Mouse (Mus musculus) hindbrain, embryonic 10.5 days (tissue): Measurements from ENCODE around the gene Gtpbp1. TPM values are rescaled to one million over a fixed set of nuclear protein-coding genes. Genes with fewer than 3 reads are reported as not detected.

Source experiments
- DNase-seq: peaks from one replicate; pipeline ENCODE4 v3.0.0-alpha.2; 2017; ENCODE audit warnings: low spot score
- H3K27ac ChIP-seq: fragments of 300-500 bp; sonication (generic); 2 replicates; pipeline ENCODE4 v1.5.1; 2016; ENCODE audit warnings: mild to moderate bottlenecking, moderate library complexity
- H3K27me3 ChIP-seq: fragments of 300-500 bp; sonication (generic); 2 replicates; pipeline ENCODE4 v1.6.1; 2016; ENCODE audit warnings: mild to moderate bottlenecking; ENCODE audit not compliant: poor library complexity, insufficient read depth, severe bottlenecking
- H3K36me3 ChIP-seq: fragments of 300-500 bp; sonication (generic); 2 replicates; pipeline ENCODE4 v1.6.1; 2016; ENCODE audit warnings: mild to moderate bottlenecking, moderate library complexity
- H3K4me1 ChIP-seq: fragments of 300-500 bp; sonication (generic); replicated peaks from 2 replicates; pipeline ENCODE4 v1.6.1; 2016; ENCODE audit warnings: mild to moderate bottlenecking
- H3K4me3 ChIP-seq: fragments of 300-500 bp; sonication (generic); 2 replicates; pipeline ENCODE4 v1.5.1; 2016; ENCODE audit warnings: mild to moderate bottlenecking, moderate library complexity
- H3K9me3 ChIP-seq: fragments of 300-500 bp; sonication (generic); 2 replicates; pipeline ENCODE4 v1.6.1; 2016; ENCODE audit warnings: mild to moderate bottlenecking, moderate library complexity
- WGBS: fragments of 180-500 bp; shearing (Covaris S2); methylation state at CpG from one replicate; pipeline ENCODE4 v1.1.7; 2016; 5-methylcytosine and 5-hydroxymethylcytosine counted together
- polyA plus RNA-seq: library from polyadenylated mRNA; unstranded; fragments of >200 nt; fragmentation: Nextera tagmentation; extraction: Ambion mirVana; gene quantifications from 2 replicates; pipeline ENCODE4 v1.2.1, GENCODE M21; 2016

Gene Gtpbp1
- polyA plus RNA-seq, 1 experiment from 2014 or later, result 44.7 TPM

GRCm38 (mm10) chr15:79688268-79688956 lies 2.2 kb upstream of the Gtpbp1 start:
- no peaks in the 10 kb centered on the region for H3K27me3 ChIP-seq
- H3K9me3 ChIP-seq, result no peaks in the 10 kb centered on the region
- peak overlapping the region; percentile 96 for H3K27ac ChIP-seq
- 0 out of 2 replicates have a peak, but pooled peaks cover 4% of the 10 kb centered on the region for H3K36me3 ChIP-seq
- DNase-seq, result no peak
- WGBS, result 6% methylated on average over 8 of the region's 8 CpGs
- H3K4me3 ChIP-seq, result peak overlapping the region; percentile 97
- H3K4me1 ChIP-seq, result peaks cover 84% of the 10 kb centered on the region

- peaks cover 75% of the 10 kb centered on the region for H3K4me1 ChIP-seq
- H3K9me3 ChIP-seq, result no peaks in the 10 kb centered on the region
- 16% methylated on average over 24 of the region's 24 CpGs for WGBS
- H3K4me3 ChIP-seq, result peak overlapping the region; percentile 97
- peak overlapping the region; percentile 93 for H3K27ac ChIP-seq
- no peak for DNase-seq
- no peaks in the 10 kb centered on the region for H3K27me3 ChIP-seq
- peaks cover 15% of the 10 kb centered on the region for H3K36me3 ChIP-seq
Measured at GRCm38 (mm10) chr15:79689662-79690425, 801 bp upstream of the Gtpbp1 start.

- H3K27ac ChIP-seq, result peak overlapping the region; percentile 93
- peaks cover 23% of the 10 kb centered on the region for H3K36me3 ChIP-seq
- H3K27me3 ChIP-seq, result no peaks in the 10 kb centered on the region
- no peak for DNase-seq
- peaks cover 63% of the 10 kb centered on the region for H3K4me1 ChIP-seq
- H3K4me3 ChIP-seq, result peak overlapping the region; percentile 97
- no peaks in the 10 kb centered on the region for H3K9me3 ChIP-seq
- under 1% methylated on average over 53 of the region's 53 CpGs for WGBS
Measured at GRCm38 (mm10) chr15:79691023-79691508, 421 bp downstream of the Gtpbp1 start.

DNA sequence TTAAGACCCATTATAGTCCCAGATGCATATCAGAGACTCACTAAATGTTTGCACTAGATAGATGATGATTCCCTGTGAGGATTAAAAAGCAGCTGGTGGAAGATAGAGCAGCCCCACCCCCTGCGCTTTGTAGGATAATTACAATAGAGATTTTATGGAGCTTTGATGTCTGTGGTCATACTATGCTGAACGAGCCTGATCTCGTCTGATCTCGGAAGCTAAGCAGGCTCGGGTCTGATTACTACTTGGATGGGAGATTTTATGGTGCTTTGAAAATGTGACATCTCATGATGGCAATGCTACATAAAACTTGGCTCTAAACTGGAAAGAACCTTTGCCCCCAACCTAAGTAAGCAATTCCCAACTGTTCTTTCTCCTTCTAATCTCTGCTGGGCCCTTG lies 1.7 kb downstream of the Gtpbp1 start:
- H3K36me3 ChIP-seq, result peaks cover 36% of the 10 kb centered on the region
- no peak for DNase-seq
- H3K4me1 ChIP-seq, result peaks cover 62% of the 10 kb centered on the region
- H3K9me3 ChIP-seq, result no peaks in the 10 kb centered on the region
- 90% methylated on average over 5 of the region's 5 CpGs for WGBS
- no peak overlapping the region for H3K27ac ChIP-seq
- no peaks in the 10 kb centered on the region for H3K27me3 ChIP-seq
- peak overlapping the region; percentile 97 for H3K4me3 ChIP-seq

GRCm38 (mm10) chr15:79693740-79694139 lies 3.1 kb downstream of the Gtpbp1 start:
- peak overlapping the region; percentile 35 for H3K27ac ChIP-seq
- H3K27me3 ChIP-seq, result no peaks in the 10 kb centered on the region
- peaks cover 55% of the 10 kb centered on the region for H3K4me1 ChIP-seq
- WGBS, result 87% methylated on average over 11 of the region's 11 CpGs
- H3K36me3 ChIP-seq, result peaks cover 37% of the 10 kb centered on the region
- no peak for DNase-seq
- peak overlapping the region; percentile 18; the same call in 1 of the 2 replicates for H3K4me3 ChIP-seq
- no peaks in the 10 kb centered on the region for H3K9me3 ChIP-seq

GRCm38 (mm10) chr15:79694512-79694911 lies 3.9 kb downstream of the Gtpbp1 start:
- 90% methylated on average over 4 of the region's 4 CpGs for WGBS
- DNase-seq, result no peak
- H3K4me1 ChIP-seq, result peaks cover 52% of the 10 kb centered on the region
- peaks cover 42% of the 10 kb centered on the region for H3K36me3 ChIP-seq
- no peaks in the 10 kb centered on the region for H3K9me3 ChIP-seq
- no peak overlapping the region for H3K4me3 ChIP-seq
- no peak overlapping the region for H3K27ac ChIP-seq
- no peaks in the 10 kb centered on the region for H3K27me3 ChIP-seq

GRCm38 (mm10) chr15:79695516-79695915 lies 4.9 kb downstream of the Gtpbp1 start:
- H3K27me3 ChIP-seq, result no peaks in the 10 kb centered on the region
- 73% methylated on average over 3 of the region's 3 CpGs for whole genome bisulfite sequencing
- DNase-seq, result no peak
- H3K27ac ChIP-seq, result no peak overlapping the region
- no peak overlapping the region for H3K4me3 ChIP-seq
- peaks cover 44% of the 10 kb centered on the region for H3K4me1 ChIP-seq
- no peaks in the 10 kb centered on the region for H3K9me3 ChIP-seq
- peaks cover 44% of the 10 kb centered on the region for H3K36me3 ChIP-seq

DNA sequence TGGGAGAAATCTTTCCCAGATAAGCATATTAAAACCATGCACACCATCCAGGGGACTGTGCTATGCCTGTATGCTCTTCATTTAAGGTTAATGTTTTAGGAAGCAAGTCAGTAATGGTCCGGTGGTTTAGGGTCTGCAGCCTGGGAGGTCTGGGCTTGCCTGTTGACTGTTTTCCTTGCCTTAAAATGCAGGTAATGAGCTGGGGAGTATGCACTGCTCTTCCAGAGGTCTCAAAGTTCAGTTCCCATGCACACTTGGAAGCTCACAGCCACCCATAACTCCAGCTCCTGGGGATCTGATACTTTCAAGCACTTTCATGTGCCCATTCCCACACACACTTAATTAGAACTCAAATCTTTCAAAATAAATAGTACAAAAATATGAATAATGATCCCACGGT lies 5.9 kb downstream of the Gtpbp1 start:
- no peaks in the 10 kb centered on the region for H3K9me3 ChIP-seq
- no peak overlapping the region for H3K4me3 ChIP-seq
- 92% methylated on average over 2 of the region's 2 CpGs for WGBS
- DNase-seq, result no peak
- H3K36me3 ChIP-seq, result peaks cover 44% of the 10 kb centered on the region
- H3K27me3 ChIP-seq, result no peaks in the 10 kb centered on the region
- peaks cover 40% of the 10 kb centered on the region for H3K4me1 ChIP-seq
- H3K27ac ChIP-seq, result no peak overlapping the region

GRCm38 (mm10) chr15:79697011-79697410 lies 6.4 kb downstream of the Gtpbp1 start:
- H3K27ac ChIP-seq, result peak overlapping the region; percentile 29; the same call in 1 of the 2 replicates
- no peak for DNase-seq
- peaks cover 44% of the 10 kb centered on the region for H3K36me3 ChIP-seq

GRCm38 (mm10) chr15:79697558-79698187 lies 7.0 kb downstream of the Gtpbp1 start:
- H3K4me3 ChIP-seq, result no peak overlapping the region
- H3K27me3 ChIP-seq, result no peaks in the 10 kb centered on the region
- H3K4me1 ChIP-seq, result peaks cover 28% of the 10 kb centered on the region
- no peak for DNase-seq
- H3K36me3 ChIP-seq, result peaks cover 44% of the 10 kb centered on the region
- WGBS, result 82% methylated on average over 9 of the region's 9 CpGs
- H3K9me3 ChIP-seq, result no peaks in the 10 kb centered on the region
- no peak overlapping the region for H3K27ac ChIP-seq

More at GRCm38 (mm10) chr15:79697011-79697410, 6.4 kb downstream of the Gtpbp1 start:
- 77% methylated on average over 6 of the region's 6 CpGs for WGBS
- Histone ChIP-seq H3K4me1 (peaks cover 35% of the 10 kb centered on the region), H3K27me3 (no peaks in the 10 kb centered on the region), H3K9me3 (no peaks in the 10 kb centered on the region), H3K4me3 (no peak overlapping the region)

DNA sequence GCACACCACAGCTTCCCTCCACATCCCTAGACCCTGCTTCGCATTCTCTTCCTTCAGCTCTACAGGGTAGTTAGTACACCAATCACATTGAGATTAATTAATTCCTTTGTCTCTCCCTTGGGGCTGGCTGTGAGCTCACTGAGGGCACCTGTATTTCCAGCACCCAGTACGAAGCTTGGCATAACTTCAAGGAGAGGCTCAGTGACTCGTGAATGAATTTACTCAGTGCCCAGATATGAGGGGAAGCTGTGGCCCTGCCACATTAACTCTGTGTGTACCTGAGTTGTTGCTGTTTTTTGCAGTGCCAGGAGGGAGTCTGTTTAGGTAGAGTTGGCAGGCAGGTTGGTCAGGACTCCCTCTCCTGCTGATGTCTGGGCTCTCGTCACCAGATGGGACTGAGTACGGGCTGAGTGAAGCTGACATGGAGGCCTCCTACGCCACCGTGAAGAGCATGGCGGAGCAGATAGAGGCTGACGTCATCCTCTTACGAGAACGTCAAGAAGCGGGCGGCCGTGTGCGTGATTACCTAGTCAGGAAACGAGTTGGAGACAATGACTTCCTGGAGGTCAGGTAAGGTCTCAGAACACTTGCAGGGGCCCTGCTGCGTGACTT lies 16.1 kb downstream of the Gtpbp1 start:
- no peaks in the 10 kb centered on the region for H3K4me1 ChIP-seq

DNA sequence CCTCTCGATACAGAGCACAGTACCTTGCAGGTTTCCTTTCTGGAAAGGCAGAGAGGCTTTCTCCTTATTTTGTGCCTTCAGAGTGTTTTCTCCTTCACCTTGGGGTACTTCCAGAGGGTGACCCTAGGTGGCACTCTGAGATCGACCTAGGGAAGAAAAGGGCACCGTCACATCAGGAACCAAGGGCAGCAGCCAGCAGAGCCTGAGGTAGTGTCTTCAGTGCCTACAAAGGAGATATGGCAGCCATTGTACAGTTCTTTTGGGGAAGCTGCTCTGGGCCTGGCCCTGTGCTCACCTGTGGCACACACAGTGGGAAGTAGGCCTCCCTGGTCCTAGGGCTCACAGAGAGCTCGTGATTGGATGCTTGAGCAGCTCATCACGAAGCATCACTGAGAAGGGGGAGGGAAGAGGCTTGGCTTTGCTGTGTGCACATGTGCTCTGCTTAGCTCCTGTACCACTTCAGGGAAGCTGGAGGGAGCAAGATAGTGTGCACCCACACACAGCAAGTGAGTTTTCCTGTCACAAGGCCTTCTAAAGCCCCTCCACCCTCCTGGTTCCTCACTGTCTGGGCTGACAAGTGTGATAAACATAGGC lies 17.7 kb downstream of the Gtpbp1 start:
- H3K4me1 ChIP-seq, result no peaks in the 10 kb centered on the region
- no peaks in the 10 kb centered on the region for H3K27me3 ChIP-seq
- 92% methylated on average over 5 of the region's 5 CpGs for WGBS
- no peak overlapping the region for H3K27ac ChIP-seq
- H3K9me3 ChIP-seq, result no peaks in the 10 kb centered on the region
- peaks cover 71% of the 10 kb centered on the region for H3K36me3 ChIP-seq
- no peak overlapping the region for H3K4me3 ChIP-seq
- no peak for DNase-seq

More for the DNA sequence above, 16.1 kb downstream of the Gtpbp1 start:
- no peak for DNase-seq
- H3K27ac ChIP-seq, result no peak overlapping the region
- no peaks in the 10 kb centered on the region for H3K9me3 ChIP-seq
- no peaks in the 10 kb centered on the region for H3K27me3 ChIP-seq
- peaks cover 55% of the 10 kb centered on the region for H3K36me3 ChIP-seq
- WGBS, result 94% methylated on average over 17 of the region's 17 CpGs
- no peak overlapping the region for H3K4me3 ChIP-seq
